Mouse (Mus musculus): Measurements from ENCODE around the gene Rdh8. TPM values are rescaled to one million over a fixed set of nuclear protein-coding genes. Genes with fewer than 3 reads are reported as not detected.

Gene Rdh8
- not detected for total RNA-seq (2021)
- long read RNA-seq, experiment 1: 0 reads
- long read RNA-seq, experiment 2: 0 reads

DNA sequence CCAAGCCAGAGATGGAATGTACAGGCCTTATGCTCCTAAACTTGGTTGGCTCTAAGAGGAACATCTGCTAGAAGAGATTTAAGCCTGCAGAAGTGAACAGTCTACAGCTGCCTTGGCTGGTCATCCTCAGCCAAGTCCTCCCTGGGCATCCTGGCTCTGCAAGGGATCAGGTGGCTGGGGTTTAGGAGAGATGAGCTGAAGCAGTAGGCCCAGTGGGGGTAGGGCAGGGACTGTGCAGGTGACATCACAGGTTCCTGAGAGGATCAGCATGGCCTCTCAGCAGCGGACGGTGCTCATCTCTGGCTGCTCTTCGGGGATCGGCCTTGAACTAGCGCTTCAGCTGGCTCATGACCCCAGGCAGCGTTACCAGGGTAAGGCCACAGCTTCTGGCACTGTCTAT is at the start of gene Rdh8:
Gene Rdh8, plus strand, starts transcription at position 268 of the 400 bp plus-strand sequence.
- intact Hi-C loops (cut with DNase I): no loop called here

DNA sequence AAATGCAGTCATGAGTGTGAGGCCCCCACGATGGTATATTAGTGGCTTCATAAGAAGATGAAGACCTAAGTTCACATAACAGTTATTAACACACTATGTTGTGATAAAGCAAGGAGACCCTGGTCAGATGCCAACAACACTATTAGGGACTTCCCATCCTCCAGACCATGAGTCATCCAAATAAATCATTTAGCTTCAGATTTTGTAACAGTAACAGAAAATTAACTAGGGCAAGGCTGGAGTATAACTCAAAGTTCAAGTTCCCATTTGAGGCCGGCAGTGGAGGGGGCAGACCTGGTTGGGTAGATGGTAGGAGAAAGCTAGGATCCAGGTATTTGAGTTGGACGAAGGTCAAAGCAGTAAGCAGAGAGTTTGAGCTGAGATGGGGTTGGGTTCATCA is 37.0 kb upstream of the Rdh8 start:
- DNase-seq (ENCODE audit: low spot score in 2 of 2): no peak
- intact Hi-C loops (cut with DNase I): no loop called here

More for the DNA sequence above, at the start of gene Rdh8:
- no peak for DNase-seq (ENCODE audit: low spot score in 2 of 2)

DNA sequence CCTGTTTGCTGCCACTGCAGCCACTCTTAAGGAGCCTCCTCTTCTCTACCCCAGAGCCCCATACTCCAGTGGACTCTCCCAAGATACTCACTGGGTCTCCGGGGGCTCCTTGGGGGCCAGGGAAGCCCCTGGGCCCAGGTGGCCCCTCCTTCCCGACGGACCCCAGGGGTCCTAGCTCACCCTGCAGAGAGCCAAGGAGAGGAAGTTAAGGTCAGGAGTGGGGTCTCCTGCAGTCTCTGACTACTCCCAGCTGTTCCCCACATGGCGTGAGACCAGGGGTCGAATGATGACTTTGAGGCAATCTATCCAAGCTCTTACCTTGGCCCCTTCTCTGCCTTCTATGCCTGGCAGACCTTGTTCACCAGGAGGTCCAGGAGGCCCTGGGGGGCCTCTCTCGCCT is 33.2 kb upstream of the Rdh8 start:
- intact Hi-C loops (cut with DNase I): no loop called here
- no peak for DNase-seq (ENCODE audit: low spot score in 2 of 2)

DNA sequence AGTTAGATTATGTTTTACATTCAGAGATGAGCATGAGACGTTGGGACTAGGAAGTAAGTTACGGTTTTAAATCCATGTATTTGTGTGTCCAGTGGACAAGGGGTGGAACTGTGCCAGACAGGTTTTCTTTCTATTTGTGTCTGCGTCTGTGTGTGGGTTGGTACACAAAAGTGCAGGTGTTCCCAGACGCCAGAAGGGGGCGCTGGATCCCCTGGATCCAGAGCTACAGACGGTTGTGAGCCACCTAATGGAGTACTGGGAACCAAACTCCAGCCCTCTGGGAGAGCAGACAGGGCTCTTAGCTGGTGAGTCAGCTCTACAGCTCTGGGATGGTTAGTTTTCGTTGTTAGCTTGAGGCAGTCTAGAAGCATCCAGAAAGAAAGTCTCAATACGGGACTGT is 30.3 kb upstream of the Rdh8 start:
- no peak for DNase-seq (ENCODE audit: low spot score in 2 of 2)
- intact Hi-C loops (cut with DNase I): no loop called here

DNA sequence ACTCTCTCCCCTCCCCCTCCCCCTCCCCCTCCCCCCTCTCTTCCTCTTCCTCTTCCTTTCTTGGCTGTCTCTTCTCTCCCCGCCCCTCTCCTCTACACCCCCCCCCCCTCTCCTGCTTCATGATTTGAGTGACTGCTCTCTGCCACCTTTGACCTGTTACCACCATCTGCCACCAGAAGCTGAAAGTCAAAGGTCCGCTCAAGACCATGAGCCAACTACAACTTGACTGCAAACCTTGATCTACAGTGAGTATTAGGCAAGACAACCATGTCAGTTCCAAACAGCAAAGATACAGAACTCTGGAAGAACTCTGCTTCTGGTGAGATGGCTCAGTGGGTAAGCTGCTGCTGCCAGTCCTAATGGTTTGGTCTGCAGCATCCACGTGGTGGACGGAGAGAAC is 28.7 kb upstream of the Rdh8 start:
- intact Hi-C loops (cut with DNase I): no loop called here
- DNase-seq (ENCODE audit: low spot score in 2 of 2): no peak

DNA sequence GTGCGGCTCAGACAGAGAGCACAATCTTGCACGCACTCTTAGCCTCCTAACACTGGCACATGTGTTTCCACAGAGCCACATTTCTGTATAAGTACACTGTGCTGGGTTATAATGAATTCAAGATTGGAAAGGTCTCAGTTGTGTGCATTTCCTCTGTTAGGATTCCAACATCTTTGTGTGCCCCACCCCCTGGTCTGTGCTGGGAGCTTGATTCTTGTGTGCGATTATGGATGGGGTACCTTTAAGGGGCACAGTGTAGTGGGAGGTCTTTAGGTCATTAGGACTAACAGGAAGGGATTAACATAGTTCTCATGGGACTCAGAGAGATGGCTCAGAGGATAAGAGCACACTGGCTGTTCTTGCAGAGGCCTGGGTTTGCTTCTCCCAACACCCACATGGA is 28.0 kb upstream of the Rdh8 start:
- DNase-seq (ENCODE audit: low spot score in 2 of 2): no peak
- intact Hi-C loops (cut with DNase I): no loop called here

DNA sequence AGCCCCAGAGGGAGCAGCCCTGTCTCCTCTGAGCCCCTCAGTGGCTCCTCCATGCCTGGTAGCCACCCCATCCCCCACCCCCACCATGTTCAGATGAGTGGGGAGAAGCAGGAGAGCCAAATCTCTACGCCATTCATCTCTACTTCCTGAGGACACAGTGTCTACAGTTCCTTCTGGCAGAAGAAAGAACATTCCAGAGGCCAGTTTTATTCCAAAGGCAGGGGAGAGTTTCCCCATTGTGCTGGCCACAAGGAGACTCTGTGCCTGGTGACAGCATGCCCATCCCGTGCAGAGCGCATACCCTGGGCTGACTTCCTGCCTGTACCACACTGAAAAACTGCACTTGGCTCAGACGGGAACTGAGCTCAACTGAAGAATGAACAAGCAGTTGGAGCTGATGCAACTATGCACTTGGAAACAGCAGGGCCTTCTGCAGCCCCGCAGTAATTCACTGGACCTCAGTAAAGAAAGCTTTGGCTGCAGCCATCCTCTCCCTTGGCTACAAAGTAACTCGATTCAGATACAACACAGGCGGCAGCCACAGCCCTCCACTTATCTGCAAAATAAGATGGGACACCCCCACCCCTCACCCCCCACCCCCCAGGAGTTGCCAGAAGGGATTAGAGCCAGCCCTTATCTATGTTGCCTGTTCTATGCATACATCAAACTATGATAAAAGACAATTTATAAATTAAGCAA is 24.0 kb upstream of the Rdh8 start:
- DNase-seq (ENCODE audit: low spot score in 2 of 2): peak; percentile 65 to 83
- intact Hi-C loops (cut with DNase I): no loop called here

DNA sequence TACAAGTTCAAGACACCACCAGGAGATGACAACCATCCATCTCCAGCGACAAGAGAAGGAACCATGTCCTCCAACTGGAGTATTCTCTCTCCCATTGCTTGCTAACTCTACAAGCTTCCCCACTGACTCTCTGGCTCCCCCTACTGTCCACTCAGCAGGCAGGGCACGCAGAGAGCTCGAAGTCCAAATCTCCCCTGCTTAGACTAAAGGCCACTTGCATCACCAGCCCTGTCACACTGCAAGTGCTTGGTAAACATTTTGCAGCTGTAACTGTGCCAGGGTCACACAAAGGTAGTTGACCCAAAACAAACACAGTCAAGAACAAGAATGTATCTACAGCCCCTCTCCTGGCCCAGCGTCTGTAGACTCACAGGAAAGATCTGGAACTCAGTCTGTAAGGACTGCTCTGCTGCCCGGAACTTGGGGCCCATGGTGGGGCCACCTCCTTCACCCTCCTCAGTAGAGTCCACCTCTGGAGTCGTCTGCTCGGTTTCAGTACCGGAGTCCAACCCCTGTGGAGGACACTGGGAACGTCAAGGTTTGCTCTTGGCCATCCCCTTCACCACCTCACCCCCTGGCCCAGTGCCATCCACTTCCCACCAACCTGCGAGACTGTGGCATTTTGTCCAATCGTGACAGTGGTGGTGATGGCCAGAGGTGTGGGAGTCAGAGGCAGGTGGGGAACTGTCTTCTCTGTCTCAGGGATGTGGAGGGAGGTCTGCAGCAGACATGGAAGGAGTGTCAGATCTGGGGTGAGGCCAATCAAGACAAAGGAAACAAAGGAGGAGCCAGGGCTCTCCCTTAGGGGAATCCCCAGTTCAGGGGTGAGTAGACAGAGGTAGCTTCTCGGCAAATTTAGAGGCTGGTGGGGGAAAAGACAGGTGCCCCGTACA is 13.8 kb upstream of the Rdh8 start:
- peak in 1 of 2 experiments; percentile 54 for DNase-seq (ENCODE audit: low spot score in 2 of 2)
- intact Hi-C loops (cut with DNase I): loop anchor here (2.0 kb wide), 1 partner anchor 64 kb away; no protein-coding TSS in a partner anchor

DNA sequence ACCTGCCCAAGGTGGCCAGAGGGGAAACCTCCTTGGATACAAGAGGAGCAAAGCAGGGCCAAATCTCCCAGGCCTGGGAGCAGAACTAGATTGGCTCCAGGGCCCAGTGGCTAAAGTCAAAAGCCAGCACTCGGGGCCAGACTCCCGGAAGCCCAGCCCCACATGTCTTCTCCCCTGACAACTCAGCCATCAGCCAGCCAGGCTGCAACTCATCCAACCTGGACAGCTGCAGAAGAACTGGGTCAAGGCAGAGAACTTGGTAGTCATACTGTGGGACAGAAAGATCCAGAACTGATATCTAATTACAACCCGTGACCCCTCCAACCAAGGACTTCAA is 13.2 kb upstream of the Rdh8 start:
- no peak for DNase-seq (ENCODE audit: low spot score in 2 of 2)
- intact Hi-C loops (cut with DNase I): loop anchor here (2.0 kb wide), 1 partner anchor 64 kb away; no protein-coding TSS in a partner anchor

DNA sequence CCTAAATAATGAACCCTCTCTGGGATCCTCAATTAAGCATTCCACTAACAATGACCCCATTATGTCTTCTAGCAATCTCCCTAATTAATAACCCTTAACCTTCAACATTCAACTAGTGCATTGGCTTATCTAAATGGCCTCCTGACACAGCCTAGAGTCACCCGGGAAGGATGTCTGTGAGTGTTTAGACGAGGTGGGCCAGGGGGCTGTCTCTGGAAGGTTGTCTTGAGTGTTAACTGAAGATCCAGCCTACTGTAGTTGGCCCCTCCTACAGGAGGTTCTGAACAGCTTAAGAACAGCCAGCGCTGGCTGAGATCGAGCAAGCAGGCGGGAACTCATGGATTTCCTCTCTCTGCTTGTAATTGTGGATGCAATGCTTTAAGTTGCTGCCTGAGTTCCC is 12.6 kb upstream of the Rdh8 start:
- no peak for DNase-seq (ENCODE audit: low spot score in 2 of 2)
- intact Hi-C loops (cut with DNase I): loop anchor here (2.0 kb wide), 1 partner anchor 65 kb away; no protein-coding TSS in a partner anchor

DNA sequence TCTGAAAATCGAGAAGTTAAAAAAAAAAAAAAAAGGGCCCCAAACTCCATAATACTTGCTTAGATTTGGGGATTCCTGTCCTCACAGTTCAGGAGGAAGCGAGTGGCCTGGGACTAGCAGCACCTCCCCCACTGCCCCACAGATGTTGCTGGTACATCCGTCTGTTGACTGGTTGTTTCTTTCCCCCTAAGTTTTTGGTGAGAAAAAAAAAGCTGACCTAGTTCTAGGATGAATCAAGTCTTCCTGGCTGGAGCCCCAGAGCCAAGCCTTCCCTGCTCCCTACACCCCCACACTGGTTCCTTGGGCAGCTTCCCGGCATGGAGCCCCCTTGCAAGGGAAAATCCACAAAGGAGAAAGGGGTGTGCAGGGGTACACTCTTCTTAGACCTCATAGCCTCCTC is 8.0 kb upstream of the Rdh8 start:
- intact Hi-C loops (cut with DNase I): no loop called here
- peak in 1 of 2 experiments; percentile 35 for DNase-seq (ENCODE audit: low spot score in 2 of 2)

DNA sequence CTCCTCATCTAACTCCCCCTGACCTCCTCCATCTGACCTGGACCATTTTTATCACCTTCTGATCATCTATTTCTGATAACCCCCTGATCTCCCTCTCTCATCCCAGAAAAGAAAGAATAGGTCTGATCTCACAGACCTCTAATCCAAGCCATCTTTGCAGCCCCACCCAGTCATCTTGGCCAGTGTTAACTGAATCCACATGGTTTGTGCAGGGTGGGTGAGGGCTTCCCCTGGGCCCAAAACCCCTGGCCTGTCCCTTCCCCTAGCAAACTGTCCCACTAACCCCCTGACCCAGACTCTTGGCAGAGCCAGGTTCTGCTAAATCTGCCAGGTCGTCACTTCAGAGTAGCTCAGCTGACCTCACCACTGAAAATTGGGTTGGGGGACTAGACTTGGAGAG is 7.5 kb upstream of the Rdh8 start:
- DNase-seq (ENCODE audit: low spot score in 2 of 2): no peak
- intact Hi-C loops (cut with DNase I): no loop called here

DNA sequence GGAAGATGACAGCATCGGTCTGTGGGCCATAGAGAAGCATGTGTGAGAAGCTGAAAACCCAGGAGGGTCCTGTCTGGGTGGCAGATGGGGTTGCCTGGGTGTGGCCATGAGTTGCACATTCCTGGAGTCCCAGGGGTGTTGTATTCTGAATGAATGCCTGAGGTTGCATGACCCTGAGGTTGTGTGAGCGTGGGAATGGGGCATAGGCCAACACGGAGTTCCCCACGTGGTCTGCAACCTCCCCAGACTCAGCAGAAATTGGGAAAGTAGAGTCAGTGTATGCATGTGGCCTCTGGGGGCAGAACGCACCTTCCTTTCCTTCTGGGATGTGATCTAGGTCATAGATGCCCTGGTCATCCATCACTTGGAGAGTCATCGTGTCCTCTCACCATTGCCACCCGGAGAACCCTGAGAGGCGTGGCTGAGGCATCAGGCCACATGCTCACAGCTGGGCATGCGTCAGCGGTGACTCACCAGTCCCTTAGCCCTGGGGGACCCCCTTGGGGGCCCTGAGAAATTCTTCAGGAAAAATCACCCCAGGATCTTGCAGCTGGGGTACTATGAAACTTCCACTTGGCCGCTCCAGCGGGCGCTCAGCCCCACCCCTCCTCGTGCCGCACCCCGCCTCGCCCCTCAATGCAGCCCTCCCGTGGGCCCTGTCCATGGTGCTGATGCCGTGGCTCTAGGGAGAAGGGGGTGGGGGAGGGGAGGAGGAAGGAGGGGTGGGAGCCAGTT is 5.6 kb upstream of the Rdh8 start:
- intact Hi-C loops (cut with DNase I): no loop called here

DNA sequence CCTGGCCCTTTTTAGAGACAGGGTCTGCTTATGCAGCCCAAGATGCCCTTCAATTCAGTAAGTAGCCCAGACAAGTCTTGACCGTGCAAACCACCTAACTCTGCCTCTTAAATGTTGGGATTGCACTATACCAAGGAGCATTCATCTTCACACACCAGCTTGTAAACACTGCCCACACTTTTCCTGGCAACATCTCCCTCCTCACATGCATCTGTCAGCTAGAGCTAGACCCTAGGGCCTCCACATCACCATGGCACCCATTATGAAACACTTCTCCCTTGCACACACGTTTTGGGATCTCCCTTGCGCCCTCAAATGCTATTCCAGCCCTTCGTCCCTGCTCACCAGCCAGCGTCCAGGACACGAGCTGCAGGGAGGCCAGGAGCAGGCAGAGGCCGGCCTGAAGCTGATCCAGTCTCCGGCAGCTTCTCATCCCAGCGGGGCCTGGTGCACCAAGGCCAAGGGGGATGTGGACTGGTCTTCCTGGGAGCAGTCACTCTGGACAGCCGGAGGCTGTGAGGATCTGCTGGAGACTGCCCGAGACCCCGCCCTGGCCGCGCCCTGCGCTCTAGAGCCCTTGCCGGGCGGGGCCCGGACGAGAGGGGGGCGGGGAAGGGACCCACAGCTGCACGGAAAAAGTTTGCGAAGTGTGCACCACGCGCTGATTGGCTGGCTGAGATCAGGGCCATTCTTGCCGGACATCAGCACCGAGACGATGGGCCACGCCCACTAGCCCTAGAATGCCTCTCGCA is 3.6 kb upstream of the Rdh8 start, which contains the start of gene Col5a3:
Gene Col5a3, minus strand, starts transcription at position 547 of the 752 bp plus-strand sequence.
- intact Hi-C loops (cut with DNase I): no loop called here
- DNase-seq (ENCODE audit: low spot score in 2 of 2): peak in 1 of 2 experiments; percentile 70

More for the DNA sequence above, 5.6 kb upstream of the Rdh8 start:
- no peak for DNase-seq (ENCODE audit: low spot score in 2 of 2)

DNA sequence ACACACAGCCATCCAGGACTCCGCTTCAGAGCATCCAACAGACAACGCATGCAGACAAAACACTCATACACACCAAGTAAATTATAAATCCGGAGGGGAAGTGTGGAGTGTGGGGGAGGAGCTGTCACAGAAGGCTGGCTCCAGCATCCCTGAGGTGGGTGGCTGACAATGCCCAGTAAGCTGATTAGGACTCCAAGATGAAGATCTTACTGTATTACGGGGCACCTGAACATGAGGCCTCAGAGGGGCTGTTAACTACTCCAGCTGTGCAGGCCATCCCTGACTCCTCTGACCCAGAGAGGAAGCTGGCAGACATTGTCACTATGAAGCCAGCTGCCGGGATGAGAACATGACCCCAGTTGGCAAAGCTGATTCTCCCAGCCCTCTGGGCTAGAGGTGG is 1.7 kb downstream of the Rdh8 start:
- intact Hi-C loops (cut with DNase I): no loop called here
- no peak for DNase-seq (ENCODE audit: low spot score in 2 of 2)

DNA sequence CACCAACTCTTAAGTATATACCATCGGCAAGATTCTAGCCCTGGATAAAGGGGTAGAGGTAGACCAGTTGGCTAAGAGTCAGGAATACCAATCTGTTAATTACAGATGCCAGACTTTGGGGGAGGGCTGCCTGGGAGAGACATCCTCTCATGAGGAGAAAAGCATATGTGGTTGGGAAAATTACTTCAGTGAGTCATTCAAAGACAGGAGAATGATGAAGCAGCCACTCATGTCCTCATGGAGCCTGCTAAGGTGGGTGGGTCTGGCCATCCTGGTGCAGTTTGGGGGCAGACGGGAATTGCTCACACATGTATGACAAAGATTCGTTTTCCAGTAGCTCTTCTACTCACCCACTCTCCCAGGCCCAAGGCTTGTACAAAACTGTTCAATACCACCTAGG is 4.5 kb downstream of the Rdh8 start:
- peak; percentile 16 to 35 for DNase-seq (ENCODE audit: low spot score in 2 of 2)
- intact Hi-C loops (cut with DNase I): no loop called here

DNA sequence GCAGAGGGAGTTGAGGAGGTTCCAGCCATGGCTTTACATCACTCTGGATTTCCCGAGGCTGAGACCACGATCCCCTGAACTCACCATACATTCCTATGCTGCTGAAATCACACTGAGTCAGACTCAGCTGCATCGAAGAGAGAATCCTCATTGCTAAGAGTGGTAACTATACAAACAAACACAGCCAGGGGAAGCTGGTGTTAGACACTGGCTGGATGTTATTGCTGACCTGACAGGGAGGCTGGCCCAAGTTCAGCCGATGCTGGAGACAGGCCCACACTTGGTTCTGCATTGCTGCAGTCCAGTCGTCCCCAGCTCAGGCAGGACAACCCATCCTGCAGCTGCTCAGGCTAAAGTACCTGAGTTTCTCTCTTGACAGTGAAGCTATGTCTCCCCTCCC is 7.5 kb downstream of the Rdh8 start:
- DNase-seq (ENCODE audit: low spot score in 2 of 2): no peak
- intact Hi-C loops (cut with DNase I): no loop called here

DNA sequence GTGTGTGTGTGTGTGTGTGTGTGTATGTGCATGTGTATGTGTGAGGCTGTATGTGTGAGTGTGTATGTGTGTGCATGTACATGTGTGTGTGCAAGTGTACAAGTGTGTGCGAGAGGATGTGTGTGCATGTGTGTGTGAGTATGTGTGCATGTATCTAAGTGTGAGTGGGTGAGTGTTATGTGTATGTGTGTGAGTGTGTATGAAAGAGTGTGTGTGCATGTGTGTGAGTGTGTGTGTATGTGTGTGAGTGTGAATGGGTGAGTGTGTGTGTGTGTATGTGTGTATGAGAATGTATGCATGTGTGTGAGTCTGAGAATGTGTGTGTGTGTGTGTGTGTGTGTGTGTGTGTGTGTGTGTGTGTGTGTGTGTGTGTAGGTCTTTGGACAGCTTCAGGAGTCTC is 9.8 kb downstream of the Rdh8 start:
- intact Hi-C loops (cut with DNase I): loop anchor here (1.0 kb wide), 1 partner anchor 88 kb away; no protein-coding TSS in a partner anchor
- DNase-seq (ENCODE audit: low spot score in 2 of 2): no peak

Data from left cerebral cortex, postnatal 14 days (tissue).